Mouse (Mus musculus): ENCODE measurements around the gene Thsd7a. TPM values are rescaled to one million over a fixed set of nuclear protein-coding genes. Genes with fewer than 3 reads are reported as not detected.

Gene Thsd7a
- total and polyA plus RNA-seq, 3 experiments, result 0.30 TPM; not detected in 2

- no peak overlapping the region for H3K4me2 ChIP-seq (ENCODE audit: insufficient read depth, low read depth, poor library complexity, severe bottlenecking)
- dilution Hi-C loops (cut with MboI; ENCODE audit: extremely low pct_ligation_motif_present, extremely low pct_unique_long_range_greater_than_20kb, low sequenced_read_pairs), result no loop called here
- no peak overlapping the region for H3K9ac ChIP-seq (ENCODE audit: insufficient read depth, low read depth)
- no peaks in the 10 kb centered on the region for H3K4me1 ChIP-seq (ENCODE audit: control insufficient read depth in 1 of 2, insufficient read depth in 2 of 2)
- no peak overlapping the region for H3K27ac ChIP-seq (ENCODE audit: insufficient read depth, low read depth)
- no peak for DNase-seq (ENCODE audit: extremely low read depth)
- no peak overlapping the region for H3K4me3 ChIP-seq (replicated peaks in 1 of 3; ENCODE audit: low read depth in 2 of 3, low read length in 2 of 3, poor library complexity in 1 of 3)
- no peaks in the 10 kb centered on the region for H3K9me3 ChIP-seq (replicated peaks; ENCODE audit: low read length)
- no peaks in the 10 kb centered on the region for H3K79me2 ChIP-seq (replicated peaks; ENCODE audit: control insufficient read depth, extremely low read depth, insufficient read depth, poor library complexity, severe bottlenecking)
- no peaks in the 10 kb centered on the region for H3K36me3 ChIP-seq (replicated peaks in 1 of 2; ENCODE audit: control insufficient read depth in 1 of 2, insufficient read depth in 1 of 2, low read length in 1 of 2)
- in situ Hi-C loops (cut with MboI; ENCODE audit: low pct_ligation_motif_present, low pct_unique_long_range_greater_than_20kb, low sequenced_read_pairs), result no loop called here
- TF ChIP-seq JUND (conservative IDR thresholded peaks at IDR 0.05; ENCODE audit: low read depth, low read length) (no peak), ZC3H11A (IDR thresholded peaks at IDR 0.05; ENCODE audit: low read depth, low read length) (no peak), POLR2A (IDR thresholded peaks at IDR 0.05; ENCODE audit: low read depth, low read length) (no peak), ZMIZ1 (IDR thresholded peaks at IDR 0.05; ENCODE audit: low read depth, low read length) (no peak), USF1 (IDR thresholded peaks at IDR 0.05; ENCODE audit: low read depth, low read length) (no peak), RCOR1 (conservative IDR thresholded peaks at IDR 0.05; ENCODE audit: low read depth, low read length) (no peak), PAX5 (IDR thresholded peaks at IDR 0.05; ENCODE audit: low read length) (no peak), BHLHE40 (IDR thresholded peaks at IDR 0.05; ENCODE audit: low read depth, low read length) (no peak), KAT2A (IDR thresholded peaks at IDR 0.05; ENCODE audit: insufficient replicate concordance, low read length) (no peak), RAD21 (IDR thresholded peaks at IDR 0.05; ENCODE audit: low read depth, low read length) (no peak), MAX (IDR thresholded peaks at IDR 0.05; ENCODE audit: low read length) (no peak), E2F4 (IDR thresholded peaks at IDR 0.05; ENCODE audit: insufficient replicate concordance, low read depth, low read length) (no peak)
- no peaks in the 10 kb centered on the region for H3K27me3 ChIP-seq (replicated peaks)
These were observed 199.1 kb downstream of the Thsd7a start for GRCm38 (mm10) chr6:12550054-12550655.

- no peak overlapping the region for H3K4me2 ChIP-seq (ENCODE audit: insufficient read depth, low read depth, poor library complexity, severe bottlenecking)
- in situ Hi-C loops (cut with MboI; ENCODE audit: low pct_ligation_motif_present, low pct_unique_long_range_greater_than_20kb, low sequenced_read_pairs), result no loop called here
- H3K79me2 ChIP-seq (replicated peaks; ENCODE audit: control insufficient read depth, extremely low read depth, insufficient read depth, poor library complexity, severe bottlenecking), result no peaks in the 10 kb centered on the region
- H3K4me3 ChIP-seq (replicated peaks in 1 of 3; ENCODE audit: low read depth in 2 of 3, low read length in 2 of 3, poor library complexity in 1 of 3), result no peak overlapping the region
- dilution Hi-C loops (cut with MboI; ENCODE audit: extremely low pct_ligation_motif_present, extremely low pct_unique_long_range_greater_than_20kb, low sequenced_read_pairs), result no loop called here
- H3K9ac ChIP-seq (ENCODE audit: insufficient read depth, low read depth), result no peak overlapping the region
- H3K27ac ChIP-seq (ENCODE audit: insufficient read depth, low read depth), result no peak overlapping the region
- TF ChIP-seq ZNF384 (IDR thresholded peaks at IDR 0.05; ENCODE audit: low read depth, low read length) (no peak), MAZ (IDR thresholded peaks at IDR 0.05; ENCODE audit: low read depth, low read length) (no peak), HCFC1 (IDR thresholded peaks at IDR 0.05; ENCODE audit: low read depth, low read length) (no peak), KAT2A (IDR thresholded peaks at IDR 0.05; ENCODE audit: insufficient replicate concordance, low read length) (no peak), ELF1 (IDR thresholded peaks at IDR 0.05; ENCODE audit: low read depth, low read length) (no peak), NELFE (IDR thresholded peaks at IDR 0.05; ENCODE audit: low read depth, low read length) (no peak), ZC3H11A (IDR thresholded peaks at IDR 0.05; ENCODE audit: low read depth, low read length) (no peak), POLR2A (IDR thresholded peaks at IDR 0.05; ENCODE audit: low read depth, low read length) (no peak), CHD2 (IDR thresholded peaks at IDR 0.05; ENCODE audit: low read length) (no peak), MEF2A (IDR thresholded peaks at IDR 0.05; ENCODE audit: borderline replicate concordance, low read depth, low read length) (no peak), USF2 (conservative IDR thresholded peaks at IDR 0.05; ENCODE audit: low read depth, low read length) (no peak), EP300 (IDR thresholded peaks at IDR 0.05; ENCODE audit: low read length) (no peak), NRF1 (IDR thresholded peaks at IDR 0.05; ENCODE audit: low read depth, low read length) (no peak), BHLHE40 (IDR thresholded peaks at IDR 0.05; ENCODE audit: low read depth, low read length) (no peak), ZKSCAN1 (IDR thresholded peaks at IDR 0.05; ENCODE audit: borderline replicate concordance, low read depth, low read length) (no peak), POLR2AphosphoS2 (IDR thresholded peaks at IDR 0.05; ENCODE audit: low read depth, low read length) (no peak), CTCF (conservative IDR thresholded peaks at IDR 0.05 in 1 of 2, IDR thresholded peaks at IDR 0.05 in 1 of 2; ENCODE audit: low read depth in 2 of 2, low read length in 2 of 2) (no peak)
- H3K4me1 ChIP-seq (ENCODE audit: control insufficient read depth in 1 of 2, insufficient read depth in 2 of 2), result no peaks in the 10 kb centered on the region
- no peak for DNase-seq (ENCODE audit: extremely low read depth)
- no peaks in the 10 kb centered on the region for H3K9me3 ChIP-seq (replicated peaks; ENCODE audit: low read length)
- no peaks in the 10 kb centered on the region for H3K36me3 ChIP-seq (replicated peaks in 1 of 2; ENCODE audit: control insufficient read depth in 1 of 2, insufficient read depth in 1 of 2, low read length in 1 of 2)
- H3K27me3 ChIP-seq (replicated peaks), result no peaks in the 10 kb centered on the region
These were observed 205.1 kb downstream of the Thsd7a start for GRCm38 (mm10) chr6:12544096-12544495.
